Mouse (Mus musculus) brain, embryonic 18.5 days (tissue): Measurements from ENCODE around the gene Tk2.
A peak's percentile ranks its signal among the peaks of the same experiment; 100 is the strongest.
"Not testable (repeated sequence)": the region's sequence is repeated elsewhere in the genome, so short reads cannot be mapped to it uniquely, and the experiment has no call there.

Experiments
- DNase-seq: peaks from one replicate; pipeline ENCODE4 v3.0.0-alpha.2; 2012; ENCODE audit warnings: low read depth, low spot score

Tk2 gene

DNA sequence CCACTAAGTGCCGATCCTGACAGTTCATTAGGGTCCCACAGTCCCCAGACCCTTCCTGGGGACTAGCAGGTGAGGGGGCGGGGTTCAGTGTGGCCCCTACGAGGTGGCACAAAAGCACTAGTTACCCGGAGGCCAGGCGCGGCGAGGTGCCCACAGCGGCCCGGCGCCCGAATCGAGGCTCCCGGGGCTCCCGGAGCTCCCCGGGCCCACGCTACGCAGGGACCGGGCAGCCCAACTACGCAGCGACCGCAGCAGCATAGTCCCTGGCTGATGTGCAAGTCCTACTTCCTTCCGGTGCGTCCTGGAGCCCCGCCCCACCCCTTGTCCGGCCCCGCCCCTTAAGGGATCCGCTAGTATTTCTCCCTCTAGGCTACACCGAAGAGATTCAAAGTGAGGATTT lies at the start of gene Tk2:
Gene Tk2 (minus strand): TSS at position 283 of the 400 bp plus-strand sequence.
- peak; percentile 58 for DNase-seq

DNA sequence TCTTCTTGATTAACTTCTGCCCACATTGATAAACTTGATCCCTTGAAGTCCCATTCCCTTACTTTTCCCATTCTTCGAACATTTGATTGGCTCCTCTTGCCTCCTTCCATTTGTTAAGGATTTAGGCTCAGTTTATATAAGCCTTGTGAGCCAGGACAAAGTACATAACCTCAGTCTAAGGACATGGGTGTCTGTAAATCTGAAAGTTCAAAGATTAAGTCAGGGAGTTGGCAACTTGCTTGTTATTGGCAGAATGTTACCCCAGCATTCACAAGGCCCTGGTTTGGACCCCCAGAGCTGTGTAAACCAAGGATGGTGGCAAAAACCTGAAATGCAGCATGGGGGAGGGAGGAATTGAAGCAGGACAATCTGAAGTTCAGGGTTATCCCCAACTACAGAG lies 46.0 kb upstream of the Tk2 start:
- DNase-seq, result no peak

DNA sequence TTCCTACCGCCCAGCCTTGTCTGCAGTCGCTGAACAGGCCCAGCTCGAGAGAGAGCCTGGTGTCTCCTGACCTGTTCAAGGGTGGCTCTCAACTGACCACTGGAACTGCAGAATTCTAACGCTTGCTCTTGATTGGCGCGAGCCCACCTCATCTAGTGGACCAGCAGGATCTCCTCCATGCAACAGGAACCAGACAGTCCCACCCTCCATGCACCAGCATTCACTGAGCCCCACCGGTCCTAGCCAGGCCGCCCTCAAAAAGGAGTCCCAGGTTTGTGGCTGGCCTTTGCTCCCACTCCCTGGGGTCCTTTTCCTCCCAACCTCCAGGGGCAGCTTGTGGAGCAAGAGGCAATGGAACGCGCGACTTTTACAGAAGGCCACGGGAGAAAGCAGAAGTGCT lies 44.7 kb upstream of the Tk2 start, which contains the start of gene Cmtm2a:
Gene Cmtm2a (minus strand): TSS at position 101 of the 400 bp plus-strand sequence.
- DNase-seq, result not testable (repeated sequence)

DNA sequence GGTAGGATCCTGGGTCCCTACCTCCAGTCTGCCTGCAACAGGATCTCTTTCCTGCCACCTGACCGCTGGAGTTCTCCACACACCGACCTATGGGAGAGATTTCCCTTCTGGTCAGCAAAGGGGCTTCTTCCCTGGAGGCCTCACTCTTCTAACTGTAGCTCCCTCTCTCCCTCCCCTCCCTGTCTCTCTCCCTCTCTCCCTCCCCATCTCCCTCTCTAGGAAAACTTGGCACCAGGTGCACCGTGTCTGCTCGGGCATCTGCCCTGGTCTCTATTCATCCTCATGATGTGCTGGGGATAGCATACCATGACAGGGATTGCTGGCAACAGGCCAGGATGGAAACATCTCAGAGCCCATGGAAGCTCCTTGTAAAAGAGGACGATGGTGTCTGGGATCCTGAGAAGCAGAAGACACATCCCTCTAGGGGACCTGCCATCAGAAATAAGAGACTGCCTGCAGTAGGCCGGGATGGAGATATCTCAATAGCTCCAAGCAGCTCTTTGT lies 20.6 kb upstream of the Tk2 start:
- DNase-seq, result no peak

DNA sequence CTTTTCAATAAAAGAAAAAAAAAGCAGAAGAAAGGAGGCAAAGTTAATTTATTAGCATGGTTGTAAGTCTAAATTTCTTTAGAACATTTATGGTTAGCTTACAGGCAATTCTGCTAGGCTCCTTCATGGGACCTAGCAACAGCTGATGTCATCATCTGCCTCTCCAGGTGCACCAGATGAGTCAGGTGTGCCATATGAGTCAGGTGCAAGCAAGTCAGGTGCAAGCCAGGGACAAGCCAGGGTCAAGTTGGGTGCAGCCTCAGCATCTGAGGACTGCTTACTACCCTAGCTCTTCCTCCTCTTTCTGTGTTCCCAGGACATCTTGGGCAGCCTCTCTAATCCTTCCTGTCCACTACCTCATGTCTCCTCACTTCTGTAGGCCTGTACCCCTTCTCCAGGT lies 20.0 kb upstream of the Tk2 start:
- DNase-seq, result no peak

DNA sequence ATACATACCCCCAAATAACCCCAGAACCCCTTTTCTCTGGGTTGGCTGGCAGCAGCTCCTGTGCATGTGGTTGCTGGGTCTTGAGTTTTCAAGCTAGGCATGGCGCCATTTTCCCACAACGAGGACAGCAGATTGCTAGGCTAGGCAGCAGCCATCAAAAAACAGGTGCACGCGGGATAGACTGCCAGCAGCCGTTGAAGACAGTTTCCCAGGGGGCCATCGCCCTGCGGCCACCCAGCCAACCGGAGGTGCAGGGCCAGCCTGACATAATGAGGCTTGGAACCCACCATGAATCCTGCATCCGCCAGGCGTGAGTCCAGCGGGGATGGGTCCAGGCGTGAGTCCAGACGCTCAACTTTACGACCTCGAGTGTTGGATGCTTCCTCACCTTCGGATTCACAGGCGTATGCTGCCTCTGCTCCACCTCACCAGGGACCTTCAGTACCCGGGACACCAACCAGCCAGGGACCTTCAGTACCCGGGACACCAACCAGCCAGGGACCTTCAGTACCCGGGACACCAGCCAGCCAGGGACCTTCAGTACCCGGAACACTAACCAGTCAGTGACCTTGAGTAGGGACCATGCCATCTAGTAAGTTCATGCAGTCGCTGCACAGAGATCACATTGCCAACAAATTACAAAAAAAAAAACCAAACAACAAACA lies 16.0 kb upstream of the Tk2 start:
- DNase-seq, result not testable (repeated sequence)

DNA sequence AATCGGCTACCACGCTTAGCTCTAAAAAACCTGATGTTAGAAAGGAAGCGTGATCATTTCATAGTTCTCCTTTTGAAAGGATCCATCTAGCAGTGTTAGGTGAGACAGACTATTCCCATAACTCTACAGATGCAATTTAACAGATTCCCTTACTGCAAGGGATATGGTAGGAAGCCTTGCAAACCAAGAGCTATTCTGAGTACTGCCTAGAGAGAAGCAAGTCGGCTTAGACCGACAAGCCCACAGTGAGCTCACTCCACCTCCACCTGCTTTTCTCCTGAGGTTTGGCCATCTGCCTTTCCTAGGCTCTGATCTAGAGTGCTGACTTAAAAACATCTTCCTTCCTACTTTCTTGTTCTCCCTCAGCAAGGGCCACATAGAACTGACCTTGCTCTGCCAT lies 13.4 kb upstream of the Tk2 start:
- DNase-seq, result not testable (repeated sequence)

DNA sequence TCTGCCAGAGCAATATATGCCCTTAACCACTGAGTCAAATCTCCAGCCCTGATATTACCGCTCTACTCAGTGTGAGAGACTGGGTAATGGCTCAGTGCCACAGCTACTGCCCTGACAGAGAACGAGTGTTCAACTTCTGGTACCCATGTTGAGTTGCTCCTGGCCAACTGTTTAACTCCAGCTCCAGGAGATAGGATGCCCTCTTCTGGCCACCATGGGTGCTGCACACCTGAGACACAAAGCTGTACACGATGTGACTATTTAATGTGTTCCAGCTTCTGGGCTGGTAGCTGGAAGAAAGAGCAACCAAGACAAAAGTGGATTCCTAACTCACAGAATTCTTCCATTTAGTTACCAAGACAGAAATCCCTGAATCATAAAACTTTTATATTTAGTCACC lies 4.7 kb upstream of the Tk2 start:
- no peak for DNase-seq

DNA sequence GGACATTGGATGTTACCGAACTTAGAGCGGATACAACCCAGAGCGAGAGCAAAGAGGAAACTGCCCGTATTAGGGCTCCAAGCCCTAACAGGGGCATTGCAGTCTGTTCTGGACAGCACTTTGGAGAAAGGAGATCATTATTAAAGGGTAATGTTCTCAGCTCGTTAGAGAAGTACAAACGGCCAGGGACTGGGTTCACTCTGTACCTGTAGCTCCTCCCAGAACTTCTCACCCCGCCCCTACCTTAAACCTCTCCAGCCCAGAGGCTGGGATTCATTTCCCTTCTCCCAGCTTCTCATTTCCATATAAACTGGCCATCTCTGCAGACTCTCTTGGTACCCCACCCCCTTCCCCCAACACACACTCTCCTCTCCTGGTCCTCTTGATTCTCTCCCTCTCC lies 3.1 kb upstream of the Tk2 start:
- no peak for DNase-seq

DNA sequence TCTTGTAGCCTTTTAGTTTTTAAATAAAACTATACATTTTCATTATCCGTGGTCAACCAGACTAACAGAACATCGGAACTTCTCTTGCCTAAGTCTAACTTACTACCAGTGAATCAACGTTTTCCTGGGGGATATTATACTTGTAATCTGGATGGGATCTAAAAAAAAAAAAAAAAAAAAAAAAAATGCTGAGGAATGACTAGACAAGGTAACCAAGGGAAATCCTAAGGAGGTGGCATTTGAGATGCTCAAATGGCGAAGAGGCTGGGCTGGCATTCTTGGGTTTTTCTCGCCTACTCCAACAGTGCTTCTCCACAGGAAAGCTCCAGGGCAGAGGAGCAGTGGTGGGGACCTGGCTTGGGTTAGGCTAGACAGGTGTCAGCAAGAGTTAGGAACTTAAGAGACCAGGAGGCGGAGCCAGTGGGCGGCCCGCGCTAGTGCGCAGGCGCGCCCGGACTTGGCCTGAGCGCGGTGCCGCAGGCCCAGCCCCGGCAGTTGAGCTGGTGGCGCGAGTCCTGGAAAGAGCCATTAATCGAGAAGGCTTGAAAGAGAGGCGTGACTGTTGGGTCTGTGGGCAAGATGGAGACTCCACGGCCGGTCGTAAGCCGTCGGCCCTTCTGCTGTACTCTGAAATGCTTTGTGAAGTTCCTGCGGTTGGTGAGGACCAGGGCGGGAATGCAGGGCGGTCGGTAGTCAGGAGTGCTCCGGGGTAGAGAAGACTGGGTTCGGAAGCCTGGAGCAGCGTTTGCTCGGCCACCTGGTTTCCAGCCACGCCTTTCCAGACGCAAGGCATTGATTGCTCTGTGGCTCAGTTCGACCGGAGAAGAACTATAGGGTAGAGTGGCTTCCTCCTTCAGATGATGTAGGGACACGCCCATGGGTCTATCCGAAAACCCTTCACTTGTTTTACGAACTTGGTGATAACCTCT lies 2.3 kb upstream of the Tk2 start, which contains the start of gene Cklf:
Gene Cklf (plus strand): TSS at position 423 of the 929 bp plus-strand sequence.
- DNase-seq, result peak; percentile 57

DNA sequence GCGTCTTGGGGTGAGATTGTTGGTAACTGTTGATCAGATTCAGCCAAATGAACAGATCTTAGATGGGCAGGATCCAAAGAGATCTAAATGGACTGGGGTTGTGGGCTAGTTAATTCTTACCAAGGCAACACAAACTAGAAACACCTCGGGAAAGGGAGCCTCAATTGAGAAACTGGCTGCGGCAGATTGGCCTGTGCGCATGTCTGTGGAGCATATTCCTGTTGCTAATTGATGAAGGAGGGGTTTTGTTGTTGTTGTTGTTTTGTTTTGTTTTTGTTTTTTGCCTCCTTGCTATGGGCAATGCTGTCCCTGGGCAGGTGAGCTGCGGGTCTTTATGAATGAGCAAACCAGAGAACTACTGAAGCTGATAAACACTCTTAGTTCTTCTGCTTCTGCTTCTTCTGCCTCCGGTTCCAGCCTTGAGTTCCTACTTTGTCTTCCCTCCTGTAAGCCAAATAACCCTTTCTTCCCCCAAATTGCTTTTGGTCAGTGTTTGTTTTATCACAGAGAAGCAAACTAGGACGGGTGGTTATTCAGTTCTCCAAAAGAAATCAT lies 1.2 kb upstream of the Tk2 start:
- no peak for DNase-seq

DNA sequence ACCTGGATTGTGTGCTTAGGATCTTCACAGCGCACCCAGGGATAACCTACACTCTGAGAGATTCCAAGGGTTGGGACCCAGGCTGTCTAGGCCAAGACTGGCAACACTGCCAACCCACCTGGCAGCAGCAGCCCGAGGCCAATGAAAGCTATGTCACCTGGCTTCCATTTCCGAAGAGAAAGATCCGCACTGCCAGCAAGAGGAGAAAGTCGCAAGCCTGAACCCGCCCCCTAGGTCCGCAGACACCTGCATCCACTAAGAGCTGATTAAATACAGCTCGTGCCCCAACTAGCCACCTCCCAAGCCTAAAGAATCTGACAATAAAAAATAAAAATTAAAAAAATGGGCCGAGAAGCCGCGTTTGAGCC lies 466 bp downstream of the Tk2 start:
- no peak for DNase-seq

DNA sequence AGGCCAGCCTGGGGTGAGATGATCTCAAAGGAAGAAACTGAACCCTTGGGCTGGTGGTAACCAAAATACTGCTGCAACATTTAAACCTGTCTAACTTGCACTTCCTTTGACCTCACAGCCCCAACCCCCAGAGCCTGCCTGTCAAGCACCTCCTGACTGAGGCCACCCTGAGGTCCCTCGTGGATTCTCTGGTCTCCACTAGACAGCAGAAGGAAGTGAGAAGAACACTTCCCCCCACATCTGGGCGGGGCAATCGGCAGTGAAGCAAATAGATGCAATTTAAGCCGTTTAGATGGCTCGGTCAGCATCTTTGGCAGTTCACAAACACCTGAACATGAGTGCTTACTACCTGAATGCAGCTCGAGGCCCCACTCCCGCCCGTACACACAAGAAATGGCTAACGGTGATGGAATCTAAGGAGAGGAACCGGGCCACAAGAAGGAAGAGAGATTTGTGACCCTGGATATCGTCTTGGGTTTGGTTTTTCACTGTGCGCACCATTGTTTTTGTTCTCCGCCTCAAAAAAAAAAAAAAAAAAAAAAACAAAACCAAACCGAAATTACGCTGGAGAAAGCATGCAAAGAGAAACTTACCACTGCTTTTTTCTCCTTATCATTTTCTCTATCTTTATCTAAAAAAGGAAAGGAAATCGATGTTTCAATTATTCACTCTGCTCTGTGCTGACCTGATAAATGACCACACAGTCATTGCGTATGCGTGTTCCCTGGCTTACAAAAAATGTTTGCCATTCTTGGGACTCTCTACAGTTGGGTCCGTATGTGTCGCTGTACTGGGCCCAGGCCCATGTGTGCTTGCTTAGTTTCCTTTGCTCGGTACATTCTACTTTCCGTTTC lies 1.1 kb downstream of the Tk2 start:
- no peak for DNase-seq

DNA sequence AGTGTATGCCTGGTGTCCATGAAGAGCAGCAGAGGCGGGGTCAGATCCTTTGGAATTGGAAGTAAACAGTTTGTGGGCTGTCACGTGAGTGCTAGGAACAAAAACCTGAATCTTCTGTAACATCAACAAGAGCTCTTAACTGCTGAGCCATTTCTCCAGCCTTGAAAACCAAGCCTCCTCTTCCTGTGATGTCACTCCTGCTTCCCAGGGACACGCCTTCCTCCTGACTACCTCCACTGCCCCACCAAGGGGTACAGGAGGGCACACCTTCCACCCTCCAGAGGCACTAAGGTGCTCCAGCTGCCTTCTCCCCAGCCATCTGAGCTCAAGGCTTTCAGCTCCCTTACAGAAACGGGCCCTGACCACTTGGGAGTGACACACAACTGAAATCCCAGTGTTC lies 1.7 kb downstream of the Tk2 start:
- no peak for DNase-seq

DNA sequence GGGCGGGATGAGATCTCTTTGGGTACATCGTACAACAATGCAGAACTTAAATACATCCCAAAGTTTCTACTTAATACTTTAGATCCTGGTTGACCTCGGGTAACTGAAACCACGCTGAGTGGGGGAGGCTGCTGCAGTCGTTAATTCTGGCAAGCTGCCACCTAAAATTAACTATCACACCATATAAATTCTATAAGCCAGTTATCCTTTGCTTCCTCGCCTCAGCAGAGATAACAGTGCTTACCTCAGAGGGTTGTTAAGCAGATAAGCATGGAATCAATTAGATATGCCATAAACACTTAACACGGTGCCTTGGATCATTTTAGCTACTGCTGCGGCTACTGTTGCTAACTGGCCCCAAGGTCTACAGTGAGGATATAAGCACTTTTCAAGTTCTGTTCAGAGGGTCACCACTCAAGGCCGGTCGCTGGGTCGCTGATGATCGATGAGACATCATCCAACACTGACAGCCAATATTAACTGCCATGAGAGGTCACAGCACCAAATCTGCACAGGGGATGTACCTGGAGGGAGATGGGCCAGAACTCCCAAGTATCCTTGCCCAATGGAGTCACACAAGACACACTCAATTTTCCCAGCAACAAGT lies 6.2 kb downstream of the Tk2 start:
- DNase-seq, result no peak

DNA sequence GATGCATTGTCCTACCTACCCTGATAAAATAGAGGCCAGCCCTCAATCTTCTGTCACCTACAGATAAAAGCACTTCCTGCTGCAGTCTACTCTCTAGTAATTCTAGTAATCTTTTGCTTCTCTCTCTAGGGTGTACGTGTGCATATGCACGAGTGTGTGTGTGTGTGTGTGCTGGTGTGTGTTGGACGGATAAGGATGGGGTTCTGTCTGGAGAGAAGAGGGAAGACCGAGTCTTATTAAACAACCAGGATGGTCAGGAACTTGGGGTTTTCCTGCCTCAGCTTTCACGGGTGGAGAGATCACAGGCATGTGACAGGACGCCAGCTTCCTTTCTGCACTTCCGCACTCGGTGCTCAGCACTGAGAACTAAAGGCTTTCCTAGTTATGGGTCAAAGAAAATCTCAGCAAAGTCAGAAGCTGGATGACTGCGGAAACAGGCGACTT lies 8.9 kb downstream of the Tk2 start:
- DNase-seq, result no peak

DNA sequence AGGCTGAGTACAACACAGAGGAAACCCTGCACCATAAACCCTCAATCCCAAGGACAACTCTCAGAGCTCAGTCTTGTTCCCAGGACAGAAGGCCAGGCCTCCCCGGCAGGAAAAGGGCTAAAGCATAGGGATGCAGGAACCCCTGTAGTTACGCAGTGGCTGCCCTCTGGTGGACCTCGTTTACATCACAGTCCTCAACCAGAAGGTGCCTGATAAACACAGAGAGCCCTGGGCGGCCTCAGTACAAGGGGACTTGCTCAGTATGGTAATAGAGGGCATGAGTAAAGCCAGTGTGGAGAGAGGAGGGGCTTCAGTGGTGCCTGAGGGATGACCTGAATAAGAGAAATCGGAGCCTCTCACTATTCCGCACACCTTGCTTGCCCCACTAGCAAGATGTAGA lies 13.8 kb downstream of the Tk2 start:
- DNase-seq, result no peak

DNA sequence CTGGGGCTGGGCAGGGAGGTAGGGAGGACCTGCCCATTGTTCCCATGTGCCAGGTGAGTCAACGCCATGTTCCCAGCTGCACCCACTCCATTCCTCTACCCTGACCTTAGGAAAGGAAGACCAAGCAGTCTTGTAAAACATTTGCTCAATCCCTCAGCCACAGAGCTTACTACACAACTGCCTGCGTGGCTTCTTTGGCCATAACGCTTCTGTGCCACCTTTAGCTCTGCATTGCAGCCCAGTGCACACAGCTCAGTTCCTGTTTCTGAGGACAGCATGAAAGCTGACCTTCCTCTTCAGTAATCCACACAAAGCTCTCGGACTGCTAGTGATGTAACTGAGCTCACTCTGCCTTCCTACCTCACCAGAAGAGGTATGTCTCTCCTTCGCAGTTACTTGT lies 15.4 kb downstream of the Tk2 start:
- no peak for DNase-seq

DNA sequence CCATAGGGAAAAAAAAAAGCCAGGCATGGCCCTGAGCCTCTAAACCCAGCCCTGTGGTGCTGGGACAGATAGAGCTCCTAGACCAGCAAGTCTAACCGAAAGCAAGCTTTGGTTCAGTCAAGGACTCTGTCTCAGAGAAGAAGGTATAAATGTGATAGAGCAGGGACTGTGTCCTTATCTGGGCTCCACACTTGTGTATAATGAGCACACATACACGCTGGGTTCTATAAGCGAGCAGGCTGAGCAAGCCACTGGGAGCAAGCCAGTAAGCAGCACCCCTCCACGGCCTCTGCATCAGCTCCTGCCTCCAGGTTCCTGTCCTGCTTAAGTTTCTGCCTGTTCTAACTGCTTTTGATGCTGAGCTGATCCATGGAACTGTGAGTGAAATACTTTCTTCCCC lies 16.3 kb downstream of the Tk2 start:
- no peak for DNase-seq

DNA sequence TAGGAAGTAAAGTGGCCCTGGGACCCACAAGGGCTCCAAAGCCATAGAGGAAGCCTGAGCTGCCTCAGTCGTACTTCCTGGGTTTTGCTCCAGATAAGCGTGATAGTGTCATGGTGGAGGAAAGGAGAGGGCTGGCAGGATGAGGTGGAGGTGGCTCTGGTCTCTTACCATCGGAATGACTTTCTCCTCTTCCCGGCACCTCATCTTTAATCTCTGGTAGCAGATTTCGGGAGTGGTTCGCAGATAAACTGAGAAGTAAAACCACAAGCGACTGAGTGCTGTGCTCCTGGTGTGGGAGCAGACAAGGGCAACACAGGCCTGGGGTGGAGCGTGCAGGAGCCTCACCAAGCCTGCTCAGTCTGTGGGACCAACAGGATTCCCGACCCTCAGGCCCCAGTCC lies 18.0 kb downstream of the Tk2 start:
- no peak for DNase-seq

DNA sequence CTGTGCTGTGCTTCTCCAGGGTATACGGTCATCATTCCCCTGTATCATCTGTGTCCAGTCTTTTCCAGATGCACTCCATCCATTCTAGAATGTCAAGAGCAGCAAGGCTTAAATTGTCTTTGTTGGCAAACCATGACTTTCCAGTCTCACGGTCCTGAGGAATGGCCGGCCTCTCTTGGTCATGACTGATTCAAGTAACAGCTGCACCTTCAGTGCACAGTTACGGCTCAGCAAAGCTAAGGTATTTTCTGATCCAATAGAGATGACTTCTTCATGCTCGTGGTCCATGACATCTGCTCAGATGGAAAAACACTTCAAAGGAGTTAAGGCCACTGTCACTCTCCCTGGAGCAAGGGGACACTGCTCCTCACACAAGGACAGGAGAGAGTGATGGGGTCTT lies 21.3 kb downstream of the Tk2 start:
- DNase-seq, result no peak
